ENCODE assay signal across 8 mouse cellular contexts in the genomic region with DNA sequence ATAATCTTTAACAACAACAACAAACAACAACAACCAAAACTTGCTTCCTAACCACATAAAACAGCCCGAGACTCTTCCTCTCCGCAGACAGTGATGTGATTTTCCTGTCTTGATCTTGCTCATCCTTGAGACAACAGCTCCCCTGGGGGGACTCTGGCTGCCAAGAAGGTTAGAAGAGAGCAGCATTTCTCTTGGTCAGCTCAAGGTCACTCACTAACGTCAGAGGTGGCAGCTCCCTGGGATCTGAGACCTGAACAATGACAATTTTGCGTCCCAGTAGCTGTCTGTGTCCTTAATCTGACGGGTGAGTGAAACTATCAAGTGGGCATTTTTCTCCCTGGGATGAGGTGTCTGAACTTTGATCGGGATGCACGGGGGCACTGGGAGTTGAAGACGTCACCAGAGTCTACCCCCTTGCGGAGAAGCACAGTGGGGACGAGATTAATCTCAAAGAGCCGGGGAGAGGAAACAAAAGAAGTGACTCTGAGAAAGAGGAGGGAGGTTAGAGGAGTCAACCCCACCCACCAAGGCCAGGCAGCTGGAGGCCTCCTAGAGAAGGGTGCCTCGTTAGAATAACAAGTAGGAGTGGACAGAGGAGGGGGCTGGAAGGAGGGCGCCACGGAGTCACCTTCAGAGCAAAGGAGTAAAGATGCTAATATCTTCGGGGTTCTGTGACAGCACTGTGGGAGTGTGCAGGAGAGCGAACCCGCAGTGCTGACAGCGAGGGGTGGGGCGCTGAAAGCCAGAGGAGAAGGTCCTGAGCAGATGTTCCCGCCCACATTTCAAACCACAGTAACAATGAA.
DNase-seq lines count a peak whose midpoint lies in the region; ATAC-seq and TF ChIP-seq lines count a peak whose summit lies in the region.

No protein-coding gene starts in this region.

- 7% methylated on average over 20 of the region's 20 CpGs for WGBS in lung, adult 2 months
- 3% methylated on average over 20 of the region's 20 CpGs for WGBS in heart, embryonic 12.5 days
- WGBS in kidney, embryonic 16.5 days = 2% methylated on average over 20 of the region's 20 CpGs

- no peaks in the 10 kb centered on the region for H3K9me3 ChIP-seq in heart, embryonic 12.5 days (replicated peaks)
- H3K9me3 ChIP-seq in kidney, embryonic 16.5 days (ENCODE audit: low read length) = no peaks in the 10 kb centered on the region

- no peaks in the 10 kb centered on the region for H3K27me3 ChIP-seq in heart, embryonic 12.5 days (replicated peaks)
- H3K27me3 ChIP-seq in kidney, embryonic 16.5 days (ENCODE audit: insufficient read depth, low read length) = peaks cover 4% of the 10 kb centered on the region; the same call in 1 of the 2 replicates

- no peaks in the 10 kb centered on the region for H3K36me3 ChIP-seq in heart, embryonic 12.5 days
- H3K36me3 ChIP-seq in kidney, embryonic 16.5 days (ENCODE audit: insufficient read depth, low read length) = no peaks in the 10 kb centered on the region

- TF ChIP-seq POLR2A in lung, adult 2 months (IDR thresholded peaks at IDR 0.05; ENCODE audit: borderline replicate concordance, extremely low read depth, low read depth, low read length) = no peak

- TF ChIP-seq CTCF in lung, adult 2 months (IDR thresholded peaks at IDR 0.05; ENCODE audit: insufficient read depth, low read length) = no peak

- H3K4me1 ChIP-seq in lung, adult 2 months (ENCODE audit: control insufficient read depth, insufficient read depth, low read length) = peaks cover 5% of the 10 kb centered on the region; the same call in 1 of the 2 replicates
- H3K4me1 ChIP-seq in brown adipose tissue, adult 24 weeks (ENCODE audit: control insufficient read depth, insufficient read depth, insufficient read length, low read length) = no peaks in the 10 kb centered on the region
- peaks cover 17% of the 10 kb centered on the region for H3K4me1 ChIP-seq in heart, embryonic 12.5 days (replicated peaks)
- H3K4me1 ChIP-seq in kidney, embryonic 16.5 days (ENCODE audit: insufficient read depth, low read length) = peaks cover 11% of the 10 kb centered on the region

- peak overlapping the region; percentile 59 for H3K9ac ChIP-seq in heart, embryonic 12.5 days
- H3K9ac ChIP-seq in kidney, embryonic 16.5 days (replicated peaks; ENCODE audit: low read length) = 0 out of 2 replicates have a peak overlapping the region, but pooled peaks have one; percentile 2

- H3K4me3 ChIP-seq in lung, adult 2 months (replicated peaks; ENCODE audit: extremely low read depth, low read depth, low read length) = no peak overlapping the region
- H3K4me3 ChIP-seq in brown adipose tissue, adult 24 weeks (ENCODE audit: insufficient read depth, low read depth, low read length) = peak overlapping the region; percentile 60
- peak overlapping the region; percentile 42 for H3K4me3 ChIP-seq in heart, embryonic 12.5 days
- peak overlapping the region; percentile 40 for H3K4me3 ChIP-seq in kidney, embryonic 16.5 days (ENCODE audit: low read length)

- DNase-seq in lung, adult 2 months = peak; percentile 4
- no peak for DNase-seq in lung, adult 18-20 months
- peak; percentile 56 for DNase-seq in mesoderm, embryonic 11.5 days (ENCODE audit: low read depth, low spot score)
- DNase-seq in frontal cortex, adult 2 months (ENCODE audit: extremely low spot score in 1 of 2, low spot score in 1 of 2) = no peak
- DNase-seq in right cerebral cortex, postnatal 25 days = no peak

- peak overlapping the region; percentile 89 for H3K27ac ChIP-seq in brown adipose tissue, adult 24 weeks (replicated peaks; ENCODE audit: low read depth, low read length)
- no peak overlapping the region for H3K27ac ChIP-seq in heart, embryonic 12.5 days (ENCODE audit: poor library complexity, severe bottlenecking)
- H3K27ac ChIP-seq in kidney, embryonic 16.5 days (ENCODE audit: low read length) = no peak overlapping the region

- peak overlapping the region; percentile 73 for H3K4me2 ChIP-seq in heart, embryonic 12.5 days
- peak overlapping the region; percentile 72 for H3K4me2 ChIP-seq in kidney, embryonic 16.5 days (replicated peaks; ENCODE audit: low read depth, low read length)

- ATAC-seq in heart, embryonic 12.5 days (ENCODE audit: insufficient number of reproducible peaks, low FRiP score) = peak; percentile 52
- ATAC-seq in kidney, embryonic 16.5 days (ENCODE audit: low FRiP score, low TSS enrichment) = peak; percentile 74

Comparison
In these comparisons a context has a peak if more than half of its experiments do, and no peak if none do; other contexts are left out.
1. DNase-seq: peak in lung, adult 2 months (single experiment) and mesoderm, embryonic 11.5 days (single experiment); none in lung, adult 18-20 months (0 of 2), frontal cortex, adult 2 months (0 of 2) and right cerebral cortex, postnatal 25 days (single experiment).